Mouse (Mus musculus): ENCODE data around the gene Kcns3.

Kcns3 gene

DNA sequence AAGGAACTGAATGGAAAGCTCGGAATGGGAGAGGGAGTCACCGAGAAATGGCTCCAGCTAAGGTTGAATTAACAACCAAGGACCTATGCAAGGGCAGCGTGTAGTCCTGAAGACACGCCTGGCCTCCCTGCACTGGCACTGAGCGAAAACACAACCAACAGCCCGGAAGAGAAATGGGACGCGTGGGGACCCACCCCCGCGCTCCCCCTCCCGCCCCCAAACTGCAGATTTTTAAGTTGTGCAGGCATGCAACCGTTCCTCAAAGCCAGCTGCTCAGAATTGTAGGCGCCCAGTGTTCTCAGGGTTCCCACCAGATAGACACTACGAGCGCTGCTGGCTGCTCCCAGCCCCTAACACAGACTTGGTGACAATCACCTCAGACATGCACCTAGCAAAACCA is at the start of gene Kcns3:
Gene Kcns3 (minus strand): TSS at position 42 of the 400 bp plus-strand sequence.
- no peak for DNase-seq

DNA sequence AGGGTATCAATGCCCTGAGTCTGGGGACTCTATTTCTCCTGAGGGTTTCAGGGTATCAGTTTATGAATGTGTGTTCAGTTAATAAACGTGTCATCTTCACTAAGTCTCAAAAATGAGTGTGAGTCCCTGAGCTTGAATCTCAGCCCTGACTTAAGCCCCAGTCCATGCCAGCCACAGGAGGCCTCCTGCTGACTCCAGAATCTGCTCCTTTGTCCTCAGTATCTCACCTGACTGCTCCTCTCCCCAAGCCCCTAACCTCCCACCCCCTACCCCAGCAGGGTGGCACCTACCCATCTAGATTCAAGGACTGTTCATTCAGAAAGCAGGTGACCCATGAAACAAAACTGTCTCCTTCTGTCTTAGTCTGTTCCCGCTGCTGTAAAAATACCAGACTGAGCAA is 47.7 kb upstream of the Kcns3 start:
- no peak for DNase-seq

DNA sequence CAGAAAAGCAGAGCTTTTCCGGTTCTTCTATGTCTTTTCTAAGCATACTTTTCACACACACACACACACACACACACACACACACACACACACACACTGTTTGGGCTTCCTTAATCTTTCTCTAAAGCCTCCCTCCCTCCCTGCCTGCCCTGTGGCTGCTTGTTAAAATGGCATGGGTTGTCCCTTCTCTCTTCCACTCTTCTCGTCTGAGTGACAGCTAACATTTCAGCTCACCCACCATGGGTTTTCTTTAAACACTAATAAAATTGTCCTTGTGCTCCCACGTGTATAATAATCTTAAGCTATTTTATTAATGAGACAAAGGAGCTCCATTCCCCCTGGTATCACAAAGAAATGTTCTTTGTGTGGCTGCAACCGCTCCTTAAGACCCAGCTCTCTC is 47.2 kb upstream of the Kcns3 start:
- DNase-seq: no peak

DNA sequence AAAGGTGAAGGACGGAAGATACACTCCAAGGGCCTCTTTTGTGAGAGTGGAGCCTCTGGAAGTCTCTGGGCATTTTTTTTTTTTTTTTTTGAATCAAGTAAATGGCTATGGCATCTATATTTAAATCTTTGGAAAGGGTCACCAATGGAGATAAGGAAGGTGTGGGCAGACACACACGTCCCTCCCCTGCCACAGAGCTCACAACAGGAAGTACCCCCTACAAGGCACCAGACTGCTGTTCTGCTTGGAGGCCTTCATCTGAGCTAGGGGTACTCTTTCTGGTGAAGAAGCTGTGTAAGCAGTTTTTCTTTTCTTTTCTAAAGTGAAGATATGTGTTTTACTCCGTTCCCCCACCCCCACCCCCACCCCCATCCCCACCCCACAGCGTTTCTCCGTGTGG is 46.0 kb upstream of the Kcns3 start:
- no peak for DNase-seq

DNA sequence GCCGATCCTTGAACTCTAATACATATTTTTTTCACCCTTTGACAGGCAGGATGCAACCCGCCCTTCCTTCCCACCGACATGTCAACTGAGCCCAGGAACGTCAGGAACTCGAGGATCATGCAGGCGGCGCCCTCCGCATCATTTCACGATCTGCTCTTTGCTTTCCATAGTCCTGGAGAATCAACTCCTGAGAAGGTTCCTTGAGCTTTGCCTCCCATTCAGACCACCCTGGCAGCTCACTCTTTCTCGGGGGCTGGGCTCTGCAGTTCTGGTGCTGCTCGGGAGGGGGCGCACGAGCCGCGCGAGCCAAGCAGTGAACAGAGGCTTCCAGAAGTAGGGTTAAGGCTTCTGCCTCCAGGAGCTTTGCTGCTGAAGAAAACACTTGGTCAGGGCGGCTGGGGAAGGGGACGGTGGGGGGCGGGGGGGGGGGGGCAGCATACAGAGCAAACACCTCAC is 45.3 kb upstream of the Kcns3 start:
- peak; percentile 85 for DNase-seq

DNA sequence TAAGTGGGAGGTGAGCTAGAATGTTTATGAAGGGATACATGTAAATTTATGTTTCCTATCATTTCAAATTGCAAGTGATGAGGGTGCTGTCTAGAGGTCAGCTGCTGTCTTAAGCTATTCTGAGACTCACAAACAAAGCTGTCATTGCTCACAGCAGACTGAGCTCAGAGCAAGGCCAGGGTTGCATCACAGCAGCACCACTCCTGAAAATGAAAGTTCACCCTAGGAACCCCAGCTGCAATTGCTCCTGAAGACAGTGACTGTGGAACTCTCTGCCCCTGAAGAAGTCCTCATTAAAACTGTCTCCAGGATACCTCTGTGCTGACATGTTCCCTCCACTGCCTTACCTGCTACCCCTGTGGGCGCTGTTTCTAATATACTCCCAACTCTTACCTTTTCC is 44.2 kb upstream of the Kcns3 start:
- DNase-seq: no peak

DNA sequence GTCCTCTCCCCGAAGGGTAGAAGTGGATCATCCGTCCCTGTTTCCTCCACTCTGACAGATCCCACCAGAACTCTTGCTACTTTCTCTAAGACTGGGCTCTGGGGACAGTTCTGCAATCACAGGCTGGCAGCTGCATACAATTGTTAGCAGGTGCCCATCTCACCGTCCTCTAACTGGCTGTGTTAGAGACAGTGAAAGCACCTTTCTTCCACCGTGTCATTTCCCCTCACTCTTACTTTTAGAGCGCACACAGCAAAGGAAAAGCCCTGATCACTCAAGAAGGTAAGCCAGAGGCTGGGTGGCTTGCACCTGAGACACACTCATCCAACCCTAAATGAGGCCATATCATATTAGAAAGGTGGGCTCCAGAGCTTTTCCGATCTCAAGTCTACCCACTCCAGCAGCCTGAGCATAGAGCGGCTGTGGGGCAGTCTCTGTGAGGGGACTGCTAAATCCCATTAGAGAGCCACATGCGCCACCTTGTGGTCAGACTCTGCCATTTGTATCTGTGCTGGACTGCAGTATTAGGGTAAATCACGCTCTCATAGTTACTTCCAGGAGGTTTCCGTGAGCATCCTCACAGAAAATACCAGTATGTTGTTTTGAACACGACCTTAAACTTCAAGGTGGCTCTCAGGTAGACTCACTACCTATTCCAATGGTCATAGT is 27.8 kb upstream of the Kcns3 start:
- peak; percentile 83 for DNase-seq

DNA sequence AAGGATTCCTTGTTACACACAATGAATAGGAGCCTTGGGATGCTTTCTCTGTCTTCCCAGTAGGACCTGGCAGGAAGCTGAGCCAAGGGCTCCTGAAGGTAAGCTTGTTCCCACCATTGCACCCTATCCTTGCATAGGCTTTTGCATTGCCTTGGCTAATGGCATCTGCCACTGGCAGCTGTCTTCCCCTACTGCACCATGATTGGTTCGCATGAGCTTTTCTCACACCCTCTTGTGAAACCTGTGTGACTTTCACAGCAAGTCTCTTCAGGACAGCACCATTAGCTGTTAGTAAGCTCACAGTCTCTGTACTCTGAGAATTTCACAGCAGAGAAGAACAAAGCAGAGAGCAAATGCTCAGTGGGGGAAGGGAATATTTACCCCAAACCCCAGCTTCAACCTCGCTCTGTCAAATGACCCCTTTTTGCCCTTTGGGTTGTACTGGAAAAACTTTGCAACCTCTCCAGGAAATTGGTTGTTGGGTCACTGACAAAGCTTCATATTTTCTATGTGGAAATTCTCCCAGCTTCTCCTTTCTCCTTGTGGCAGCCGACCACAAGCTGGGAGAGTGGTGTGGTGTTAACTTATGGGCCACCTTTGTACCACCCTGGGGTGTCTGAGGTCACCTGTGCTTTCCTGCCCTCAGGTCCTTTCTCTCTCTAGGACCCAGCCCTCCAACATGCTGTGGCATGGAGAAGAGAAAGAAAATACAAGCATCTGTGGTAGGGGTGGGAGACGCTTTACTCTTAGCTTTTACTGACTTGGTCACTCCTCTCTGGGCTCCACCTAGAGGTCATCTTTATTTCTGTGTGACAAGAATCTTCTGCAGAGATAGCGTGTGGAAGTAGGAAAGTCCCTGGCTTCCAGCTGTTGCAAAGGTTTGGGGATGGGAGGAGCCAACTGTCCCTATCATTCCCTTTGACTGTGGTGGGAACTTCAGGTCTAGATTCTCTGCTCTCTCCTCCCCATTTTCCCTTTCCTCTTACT is 26.8 kb upstream of the Kcns3 start:
- no peak for DNase-seq

DNA sequence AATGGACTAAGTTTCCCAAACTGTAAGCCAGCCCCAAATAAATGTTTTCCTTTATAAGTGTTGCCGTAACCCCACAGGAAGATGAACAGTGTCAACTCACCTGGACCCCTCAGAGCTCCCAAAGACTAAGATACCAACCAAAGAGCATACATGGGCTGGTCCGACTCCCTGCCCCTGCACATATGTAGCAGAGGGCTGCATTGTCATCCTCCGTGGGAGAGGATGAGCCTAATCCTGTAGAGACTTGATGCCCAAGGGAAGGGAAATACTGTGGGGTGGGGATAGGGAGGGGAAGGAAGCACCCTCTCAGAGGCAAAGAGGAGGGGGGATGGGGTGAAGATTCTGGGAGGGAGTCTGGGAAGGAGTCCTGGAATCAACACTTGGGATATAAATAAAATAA is 7.8 kb upstream of the Kcns3 start:
- no peak for DNase-seq

DNA sequence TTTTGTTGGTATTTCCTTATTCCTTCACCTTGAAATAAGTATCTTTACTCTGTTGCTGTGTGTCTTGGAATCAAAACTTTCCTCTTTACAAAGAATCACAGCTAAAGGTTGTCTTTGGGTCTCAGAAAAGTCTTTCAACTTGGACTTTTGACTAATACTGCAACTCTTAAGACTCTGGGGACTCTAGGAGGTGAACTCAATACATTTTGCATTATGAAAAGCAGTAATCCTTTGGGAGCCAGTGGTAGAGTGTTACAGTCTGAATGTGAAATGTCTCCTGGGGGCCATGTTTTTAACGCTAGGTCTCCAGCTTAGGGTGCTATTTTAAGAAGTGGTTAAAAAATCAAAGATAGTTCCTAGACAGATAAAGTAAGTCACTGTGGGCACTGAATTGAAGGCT is 4.3 kb upstream of the Kcns3 start:
- no peak for DNase-seq

DNA sequence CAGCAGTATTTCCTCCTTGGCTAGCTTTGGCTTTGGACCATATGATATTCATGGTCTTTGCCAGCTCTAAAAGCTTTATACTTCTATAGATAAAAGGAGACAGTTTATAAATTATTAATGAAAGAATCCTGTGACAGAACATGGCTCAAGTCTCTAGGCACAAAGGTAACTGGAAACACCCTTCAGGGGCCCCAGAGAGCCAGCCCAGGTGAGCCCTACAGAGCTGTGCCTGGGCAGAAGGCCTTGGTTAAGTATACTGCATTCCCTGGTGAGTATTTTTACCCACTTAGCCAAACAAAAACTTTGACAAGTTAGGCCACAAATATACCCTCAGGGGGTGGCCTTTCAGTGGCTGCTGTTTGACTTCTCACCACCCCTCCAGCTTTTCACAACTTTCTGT is 2.7 kb upstream of the Kcns3 start:
- DNase-seq: no peak

DNA sequence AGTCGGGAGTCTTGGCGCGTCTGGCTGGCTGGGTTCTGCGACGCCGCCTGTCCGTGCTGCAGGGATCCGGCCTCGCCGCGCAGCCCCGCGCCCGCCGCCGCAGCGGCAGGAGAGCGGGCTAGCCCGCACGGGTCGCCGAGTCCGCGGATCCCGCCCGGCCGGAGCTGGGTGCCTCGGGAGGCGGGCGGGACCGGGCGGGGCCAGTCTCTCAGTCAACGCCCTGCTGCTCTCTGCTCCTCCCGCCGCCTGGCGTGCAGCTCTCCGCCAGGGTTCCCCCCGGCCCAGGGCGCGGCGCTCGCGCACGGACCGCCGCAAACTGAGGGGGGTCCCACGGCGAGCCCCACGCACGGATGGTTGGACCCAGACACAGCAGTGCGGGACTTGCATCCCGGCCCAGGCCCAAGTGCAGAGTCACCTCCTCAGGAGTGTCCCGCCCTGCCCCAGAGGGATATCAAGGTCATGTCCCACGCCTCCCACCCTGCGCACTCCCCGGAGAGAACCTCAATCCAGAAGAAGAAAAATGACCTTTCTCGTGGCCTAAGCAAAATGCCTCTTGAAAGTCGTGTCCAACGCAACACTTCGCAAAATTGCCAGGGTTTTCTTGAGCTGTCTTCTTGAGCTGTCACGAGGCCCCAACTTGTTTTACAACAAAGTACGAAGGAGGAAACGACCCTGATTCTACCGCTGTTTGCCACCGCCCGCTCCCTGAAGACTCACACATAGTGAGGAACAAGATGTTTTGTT is 492 bp downstream of the Kcns3 start:
- peak; percentile 4 for DNase-seq

DNA sequence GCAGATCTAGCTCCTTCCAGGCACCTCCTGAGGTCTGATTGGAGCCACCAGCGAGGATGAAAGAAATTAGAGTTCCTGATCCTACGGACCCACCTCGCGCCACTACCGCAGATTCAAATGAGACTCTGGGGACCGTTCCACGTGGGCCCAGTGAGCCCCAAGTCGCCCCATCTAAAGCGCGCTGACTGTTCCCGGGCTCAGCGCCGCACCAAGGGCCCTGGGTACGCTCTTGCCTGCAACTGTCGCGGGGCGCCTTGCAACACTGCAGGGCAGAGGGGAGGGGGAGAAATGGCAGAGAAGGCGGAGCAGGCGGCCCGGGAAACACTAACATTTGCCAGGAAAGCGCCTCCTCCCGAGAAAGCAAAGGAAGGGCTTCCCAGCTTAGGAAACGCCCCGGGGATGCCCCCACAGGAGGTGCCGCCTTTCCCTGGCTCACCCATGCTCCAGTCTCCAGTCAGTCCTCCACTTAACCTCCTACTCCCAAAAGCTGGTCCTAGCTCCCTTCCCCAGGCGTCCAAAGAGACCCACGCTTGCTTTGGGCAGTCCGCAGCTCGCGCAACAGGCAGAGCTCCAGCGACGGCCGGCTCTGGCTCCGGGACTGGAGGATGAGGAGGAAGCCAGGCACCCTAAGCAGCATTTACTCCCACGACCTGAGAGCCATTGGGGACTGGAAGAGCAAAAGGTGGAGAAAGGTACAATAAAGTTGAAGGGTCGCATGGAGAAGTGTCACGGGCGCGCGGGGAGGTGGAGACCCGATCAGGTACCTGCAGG is 1.2 kb downstream of the Kcns3 start:
- DNase-seq: no peak

DNA sequence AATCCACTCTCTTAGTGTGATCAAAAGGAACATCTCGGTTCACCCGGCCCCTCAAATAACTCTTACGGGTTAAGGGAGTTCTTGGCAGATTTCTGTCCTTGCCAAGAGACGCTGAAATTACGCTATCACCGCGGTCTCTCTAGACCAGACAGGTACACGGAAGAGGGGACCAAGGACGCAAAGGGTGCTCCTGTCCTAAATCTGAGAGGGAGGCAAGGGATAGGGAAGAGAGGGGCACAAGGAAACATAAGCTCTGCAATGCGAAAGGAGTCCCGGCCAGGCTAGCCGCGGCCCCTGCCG is 1.8 kb downstream of the Kcns3 start:
- DNase-seq: no peak

DNA sequence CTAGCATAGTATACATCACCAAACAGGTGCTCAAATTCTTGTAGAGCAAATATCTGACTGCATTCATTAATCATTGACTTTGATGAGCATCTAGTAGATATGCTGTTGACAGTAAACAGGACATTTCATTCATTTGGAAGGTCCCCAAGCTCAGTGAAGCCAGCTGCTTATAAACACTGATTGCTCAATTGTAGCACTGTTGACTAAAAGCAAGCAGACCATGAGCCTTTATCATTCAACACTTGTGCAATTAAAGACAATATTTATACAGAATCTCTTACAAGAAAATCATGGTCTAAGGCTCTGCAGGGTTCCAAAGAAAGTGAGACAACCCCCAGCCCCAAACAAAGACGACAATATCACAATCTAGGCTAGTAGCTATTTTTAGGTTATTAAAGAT is 6.0 kb downstream of the Kcns3 start:
- DNase-seq: no peak

DNA sequence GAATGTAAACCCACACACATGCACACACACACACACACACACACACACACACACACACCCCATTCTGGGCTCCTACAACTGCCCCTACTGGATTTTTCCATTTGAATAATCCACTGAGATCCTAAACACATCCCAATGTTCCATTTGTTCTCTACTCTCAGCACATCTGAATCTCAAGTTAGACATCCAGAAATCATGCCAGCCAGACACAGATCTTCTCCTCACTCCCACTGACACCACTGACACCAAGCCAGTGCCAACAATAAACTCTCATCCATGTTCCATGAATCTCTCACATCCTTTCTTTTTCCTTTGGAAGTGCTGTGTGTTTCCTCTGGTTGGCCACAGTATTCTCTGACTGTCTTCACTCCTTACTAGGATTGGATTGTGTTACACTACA is 18.4 kb downstream of the Kcns3 start:
- no peak for DNase-seq

DNA sequence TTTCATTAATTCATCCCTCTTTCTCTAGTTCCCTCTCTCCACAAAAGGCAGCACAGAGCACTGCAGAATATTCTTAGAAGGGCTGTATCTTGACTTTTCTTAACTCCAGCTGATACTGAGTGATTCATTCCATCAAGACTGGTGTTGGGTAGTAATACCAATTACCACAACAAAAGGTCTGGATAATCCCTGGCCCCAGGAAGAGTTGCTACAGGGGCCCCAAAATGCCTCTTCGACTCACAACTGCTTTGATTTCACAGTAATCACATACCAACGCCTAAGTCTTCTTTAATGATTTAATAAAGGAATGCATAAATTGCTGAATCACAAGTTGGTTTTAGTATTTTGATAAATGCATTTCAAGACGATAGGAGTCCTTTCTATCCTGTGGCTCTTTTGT is 21.7 kb downstream of the Kcns3 start:
- no peak for DNase-seq

DNA sequence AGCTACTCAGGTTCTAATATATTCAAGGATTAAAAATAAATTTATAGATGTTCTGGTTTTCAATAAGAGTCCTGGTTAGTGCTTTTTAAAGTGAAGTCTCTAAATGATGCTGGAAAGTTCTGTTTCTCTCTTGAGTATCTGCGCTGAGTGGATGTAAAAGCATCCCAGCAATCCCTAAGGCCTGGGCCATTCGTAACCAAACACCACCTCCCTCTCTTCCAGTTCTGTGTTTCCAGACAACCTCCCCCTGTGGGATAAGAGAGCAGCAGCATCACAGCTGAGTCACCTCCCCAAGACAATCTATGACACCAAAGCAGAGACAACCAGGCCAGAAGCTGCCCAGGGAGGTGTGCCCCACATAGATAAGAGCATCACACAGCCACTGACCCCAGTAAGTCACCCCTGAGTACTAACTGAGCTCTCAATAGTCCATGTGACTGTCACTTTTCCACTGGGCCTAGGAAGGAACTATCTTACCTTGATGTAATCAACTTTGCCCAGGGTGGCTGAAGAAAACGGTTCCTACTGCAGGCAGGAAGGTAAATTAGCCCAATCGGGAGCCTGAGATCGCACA is 24.6 kb downstream of the Kcns3 start:
- no peak for DNase-seq

DNA sequence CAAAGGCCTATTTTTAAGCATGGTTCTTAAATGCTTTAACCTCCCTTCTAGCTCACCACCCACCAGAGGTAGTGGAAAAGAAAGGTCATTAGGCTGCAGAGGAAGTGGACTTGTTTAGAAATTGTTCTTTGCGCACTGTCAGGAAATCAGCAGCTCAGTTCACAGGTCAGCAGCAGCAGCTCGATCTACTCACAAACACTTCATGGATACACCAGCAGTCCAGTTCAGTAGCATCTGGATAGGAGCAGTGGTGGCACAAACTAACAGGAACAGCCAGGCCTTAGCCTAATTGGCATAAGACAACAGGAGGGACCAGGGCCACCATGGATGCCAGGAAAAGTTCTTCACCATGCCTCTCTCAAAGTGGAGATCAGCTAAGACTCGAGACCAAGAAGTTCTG is 49.3 kb downstream of the Kcns3 start:
- no peak for DNase-seq

DNA sequence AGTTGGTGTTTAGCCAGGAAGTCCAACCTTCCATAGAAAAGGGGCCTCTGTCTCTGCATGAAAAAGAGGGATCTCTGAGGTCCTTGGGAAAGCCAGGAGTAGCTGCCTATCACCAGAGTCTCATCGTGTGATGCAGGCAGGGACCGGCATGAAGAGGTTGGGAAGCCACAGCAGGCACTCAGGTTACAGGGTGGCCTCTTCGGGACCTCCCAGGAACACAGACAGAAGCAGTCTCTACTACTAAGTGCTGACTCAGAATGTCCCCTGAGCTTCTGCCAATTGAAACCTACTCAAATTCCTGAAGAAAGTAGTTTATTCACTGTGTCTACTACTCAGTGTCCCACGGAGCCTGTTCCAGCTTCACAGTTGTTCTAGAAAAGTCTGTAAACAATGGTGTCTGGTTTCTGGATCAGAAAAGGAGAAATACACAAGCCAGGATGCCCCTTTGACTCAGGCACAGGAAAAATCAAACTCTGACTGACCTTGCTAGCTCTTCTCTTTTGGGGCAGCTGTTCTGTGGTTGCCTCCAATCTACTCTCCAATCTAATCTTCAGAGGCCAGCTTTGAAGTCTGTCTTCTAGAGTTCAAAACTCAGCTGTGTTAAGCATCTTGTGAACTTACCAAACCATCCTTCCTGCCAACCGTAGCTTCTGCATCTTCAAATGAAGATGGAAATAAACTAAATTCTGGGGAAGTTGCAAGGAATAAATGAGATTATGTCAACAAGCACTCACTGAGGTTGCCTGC is 62.1 kb downstream of the Kcns3 start:
- DNase-seq: no peak

DNA sequence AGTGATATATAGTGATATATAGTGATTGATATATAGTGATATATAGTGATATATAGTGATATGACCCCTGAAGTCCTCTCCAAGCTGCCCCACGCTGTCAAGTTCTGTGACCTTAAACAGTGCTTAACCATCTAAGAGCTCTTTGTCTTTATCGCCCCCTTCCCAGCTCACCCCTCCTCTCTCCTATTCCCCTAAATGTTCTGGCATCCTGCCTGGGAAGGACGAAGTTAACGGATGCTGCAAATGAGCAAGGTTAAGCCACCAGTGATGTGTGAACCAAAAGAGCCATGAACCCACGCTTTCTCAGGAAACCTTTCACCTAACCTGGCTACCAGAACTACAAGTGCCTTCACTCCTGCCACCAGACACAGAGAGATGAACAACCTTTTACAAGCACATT is 64.0 kb downstream of the Kcns3 start:
- DNase-seq: no peak

DNA sequence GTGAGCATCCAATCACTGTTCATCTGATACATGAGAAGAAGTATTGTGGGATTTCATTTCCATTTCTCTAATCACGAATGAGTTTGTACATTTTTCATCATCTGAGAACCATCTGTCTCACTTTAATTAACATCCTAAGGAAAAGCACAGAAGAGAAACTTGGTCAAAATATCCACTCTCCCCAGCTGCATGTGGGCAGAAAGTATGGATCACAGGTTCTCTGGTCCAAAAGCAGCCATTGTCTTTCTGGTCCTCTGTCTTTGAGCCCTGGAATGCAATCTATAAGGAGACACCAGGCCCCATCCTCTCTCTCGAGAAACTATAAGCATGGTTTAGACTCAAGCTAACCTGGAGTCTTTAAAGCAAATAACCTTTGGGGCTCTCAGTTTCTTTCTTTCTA is 79.8 kb downstream of the Kcns3 start:
- DNase-seq: no peak

Data from thymus, postnatal 14 days (tissue).